Mouse (Mus musculus): ENCODE data around the gene Asb5. TPM values are rescaled to one million over a fixed set of nuclear protein-coding genes. Genes with fewer than 3 reads are reported as not detected.

Asb5 gene
- total RNA-seq, 2 experiments from 2014 or later, result 0.68 to 2.1 TPM

Other genes with a start within 250 kb of the Asb5 start
- 10 to 100 TPM; 48.2 to 49.6 TPM for gene Spcs3, start 418 bp downstream of the Asb5 start, total RNA-seq (2021)
- under 1 TPM in 1 of 2 experiments, not detected in 1; 0.38 TPM for gene Spata4, start 71.2 kb downstream of the Asb5 start, total RNA-seq (2021)

All from layer of hippocampus, postnatal 36 days (tissue).